Mouse (Mus musculus): ENCODE results near the gene Cyfip2. TPM values are rescaled to one million over a fixed set of nuclear protein-coding genes. Genes with fewer than 3 reads are reported as not detected.

Gene Cyfip2
- polyA plus RNA-seq, 2 experiments, result 6.5 to 7.8 TPM

DNA sequence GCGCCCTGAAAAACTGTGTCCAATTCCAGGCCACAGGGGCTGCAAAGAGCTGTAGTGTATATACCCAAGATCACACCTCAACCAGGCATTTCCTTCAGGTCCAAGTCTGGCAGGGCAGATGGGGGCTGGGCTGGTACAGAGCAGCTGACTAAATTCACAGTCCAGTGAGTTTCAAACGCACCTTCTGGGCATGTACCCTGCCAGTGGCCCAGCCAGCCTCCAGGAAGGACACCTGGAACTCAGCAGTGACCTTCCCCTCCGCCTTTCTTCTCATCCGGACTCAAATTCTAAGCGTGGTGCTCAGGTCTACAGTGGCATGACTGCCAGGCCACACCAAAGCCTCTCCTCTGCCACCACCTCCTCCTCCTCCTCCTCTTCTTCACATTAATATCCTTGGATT lies 19.2 kb downstream of the Cyfip2 start:
- ATAC-seq (ENCODE audit: low FRiP score, low read depth), result no peak

DNA sequence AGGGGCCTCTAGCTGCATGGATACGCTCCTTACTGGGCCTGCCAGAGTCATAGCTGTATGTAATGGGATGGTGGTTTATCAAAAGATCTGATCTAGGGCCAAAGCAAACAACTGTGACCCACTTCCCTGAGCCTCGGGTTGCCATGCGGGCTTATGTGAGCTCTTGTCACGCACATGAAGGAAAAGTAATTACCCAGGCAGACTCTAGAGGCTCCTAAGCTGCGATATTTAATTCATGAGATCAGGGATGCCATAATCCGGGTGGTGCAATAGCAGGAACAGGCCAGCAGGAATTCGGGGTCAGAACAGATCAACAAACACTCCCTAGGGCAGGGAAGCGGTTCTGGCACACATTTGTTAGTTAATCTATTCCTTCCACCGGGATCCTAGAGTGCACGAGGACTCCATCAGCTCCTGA lies 21.7 kb downstream of the Cyfip2 start:
- Histone ChIP-seq H3K27ac (replicated peaks; ENCODE audit: low read depth, low read length) (no peak overlapping the region), H3K4me1 (ENCODE audit: control insufficient read depth, insufficient read depth, low read length) (no peaks in the 10 kb centered on the region), H3K4me3 (replicated peaks; ENCODE audit: low read length) (no peak overlapping the region), H3K4me2 (replicated peaks; ENCODE audit: low read depth, low read length, severe bottlenecking) (no peak overlapping the region), H3K9ac (ENCODE audit: low read depth, low read length, severe bottlenecking) (no peak overlapping the region), H3K9me3 (ENCODE audit: control insufficient read depth, low read length) (no peaks in the 10 kb centered on the region), H3K36me3 (ENCODE audit: control insufficient read depth, insufficient read depth, low read length) (peaks cover 5% of the 10 kb centered on the region; the same call in 1 of the 2 replicates), H3K27me3 (ENCODE audit: control insufficient read depth, insufficient read depth, low read length) (no peaks in the 10 kb centered on the region)
- 43% methylated on average over 10 of the region's 10 CpGs for WGBS
- no peak for TF ChIP-seq POLR2A (IDR thresholded peaks at IDR 0.05; ENCODE audit: borderline replicate concordance, extremely low read depth, insufficient read depth, insufficient read length)
- DNase-seq (ENCODE audit: low spot score) (no peak), ATAC-seq (ENCODE audit: low FRiP score, low read depth) (0 out of 2 replicates have a peak, but pooled peaks have one; percentile 11)

More for the DNA sequence above, 19.2 kb downstream of the Cyfip2 start:
- H3K27ac ChIP-seq (replicated peaks; ENCODE audit: low read depth, low read length), result no peak overlapping the region
- H3K4me3 ChIP-seq (replicated peaks; ENCODE audit: low read length), result no peak overlapping the region
- H3K4me1 ChIP-seq (ENCODE audit: control insufficient read depth, insufficient read depth, low read length), result no peaks in the 10 kb centered on the region
- H3K27me3 ChIP-seq (ENCODE audit: control insufficient read depth, insufficient read depth, low read length), result no peaks in the 10 kb centered on the region
- DNase-seq (ENCODE audit: low spot score), result no peak
- no peak overlapping the region for H3K4me2 ChIP-seq (replicated peaks; ENCODE audit: low read depth, low read length, severe bottlenecking)
- no peak for TF ChIP-seq POLR2A (IDR thresholded peaks at IDR 0.05; ENCODE audit: borderline replicate concordance, extremely low read depth, insufficient read depth, insufficient read length)
- peaks cover 5% of the 10 kb centered on the region; the same call in 1 of the 2 replicates for H3K36me3 ChIP-seq (ENCODE audit: control insufficient read depth, insufficient read depth, low read length)
- 85% methylated on average over 5 of the region's 5 CpGs for WGBS
- H3K9ac ChIP-seq (ENCODE audit: low read depth, low read length, severe bottlenecking), result no peak overlapping the region
- no peaks in the 10 kb centered on the region for H3K9me3 ChIP-seq (ENCODE audit: control insufficient read depth, low read length)

DNA sequence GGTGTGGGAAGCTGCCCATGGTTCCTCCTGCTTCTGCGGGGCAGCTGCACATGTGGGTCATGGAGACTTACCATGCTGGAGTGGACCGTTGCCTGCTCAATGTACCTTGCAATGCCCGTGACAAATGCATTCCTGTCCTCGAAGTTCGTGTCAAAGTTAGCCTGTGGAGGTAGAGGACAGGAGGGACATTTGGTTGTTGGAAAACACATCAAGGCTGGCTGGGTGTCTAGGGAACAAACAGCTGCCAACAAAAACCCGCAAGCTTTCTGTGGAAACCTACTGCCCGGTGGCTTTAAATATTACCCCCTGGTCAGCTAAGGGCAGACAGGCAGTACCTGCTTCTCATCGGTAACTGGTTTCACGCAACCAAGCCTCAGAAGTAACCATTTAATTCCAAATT lies 23.1 kb downstream of the Cyfip2 start:
- H3K4me3 ChIP-seq (replicated peaks; ENCODE audit: low read length), result no peak overlapping the region
- DNase-seq (ENCODE audit: low spot score) (no peak), ATAC-seq (ENCODE audit: low FRiP score, low read depth) (no peak)
- no peak overlapping the region for H3K9ac ChIP-seq (ENCODE audit: low read depth, low read length, severe bottlenecking)
- no peak for TF ChIP-seq POLR2A (IDR thresholded peaks at IDR 0.05; ENCODE audit: borderline replicate concordance, extremely low read depth, insufficient read depth, insufficient read length)
- no peak overlapping the region for H3K4me2 ChIP-seq (replicated peaks; ENCODE audit: low read depth, low read length, severe bottlenecking)
- no peak overlapping the region for H3K27ac ChIP-seq (replicated peaks; ENCODE audit: low read depth, low read length)
- no peaks in the 10 kb centered on the region for H3K9me3 ChIP-seq (ENCODE audit: control insufficient read depth, low read length)
- WGBS, result 80% methylated on average over 9 of the region's 9 CpGs
- H3K36me3 ChIP-seq (ENCODE audit: control insufficient read depth, insufficient read depth, low read length), result peaks cover 6% of the 10 kb centered on the region; the same call in 1 of the 2 replicates
- H3K27me3 ChIP-seq (ENCODE audit: control insufficient read depth, insufficient read depth, low read length), result no peaks in the 10 kb centered on the region
- H3K4me1 ChIP-seq (ENCODE audit: control insufficient read depth, insufficient read depth, low read length), result no peaks in the 10 kb centered on the region

DNA sequence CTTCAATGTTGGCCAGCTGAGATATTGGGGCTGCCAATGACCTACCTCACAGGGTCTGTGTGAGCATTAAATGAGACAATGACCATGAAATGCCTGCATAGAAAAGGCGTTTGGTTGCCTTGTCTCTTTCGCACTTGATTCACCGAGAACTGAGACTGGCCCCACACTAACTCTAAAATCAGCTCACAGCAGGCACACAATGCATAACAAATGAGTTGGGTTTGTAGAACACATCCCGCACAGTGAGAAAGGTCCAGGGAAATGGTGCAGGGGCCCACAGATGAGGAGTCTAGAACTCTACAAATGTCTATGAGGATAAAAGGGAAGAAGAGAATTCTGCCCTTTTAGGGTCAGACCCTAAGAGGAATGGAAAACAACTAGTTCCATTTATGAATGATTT lies 23.6 kb downstream of the Cyfip2 start:
- no peaks in the 10 kb centered on the region for H3K9me3 ChIP-seq (ENCODE audit: control insufficient read depth, low read length)
- ATAC-seq (ENCODE audit: low FRiP score, low read depth), result no peak
- H3K36me3 ChIP-seq (ENCODE audit: control insufficient read depth, insufficient read depth, low read length), result peaks cover 11% of the 10 kb centered on the region; the same call in 1 of the 2 replicates
- H3K4me2 ChIP-seq (replicated peaks; ENCODE audit: low read depth, low read length, severe bottlenecking), result no peak overlapping the region
- no peak for TF ChIP-seq POLR2A (IDR thresholded peaks at IDR 0.05; ENCODE audit: borderline replicate concordance, extremely low read depth, insufficient read depth, insufficient read length)
- DNase-seq (ENCODE audit: low spot score), result no peak
- no peak overlapping the region for H3K9ac ChIP-seq (ENCODE audit: low read depth, low read length, severe bottlenecking)
- H3K4me3 ChIP-seq (replicated peaks; ENCODE audit: low read length), result no peak overlapping the region
- no peaks in the 10 kb centered on the region for H3K4me1 ChIP-seq (ENCODE audit: control insufficient read depth, insufficient read depth, low read length)
- H3K27me3 ChIP-seq (ENCODE audit: control insufficient read depth, insufficient read depth, low read length), result no peaks in the 10 kb centered on the region
- 78% methylated on average over 4 of the region's 4 CpGs for WGBS
- H3K27ac ChIP-seq (replicated peaks; ENCODE audit: low read depth, low read length), result no peak overlapping the region

DNA sequence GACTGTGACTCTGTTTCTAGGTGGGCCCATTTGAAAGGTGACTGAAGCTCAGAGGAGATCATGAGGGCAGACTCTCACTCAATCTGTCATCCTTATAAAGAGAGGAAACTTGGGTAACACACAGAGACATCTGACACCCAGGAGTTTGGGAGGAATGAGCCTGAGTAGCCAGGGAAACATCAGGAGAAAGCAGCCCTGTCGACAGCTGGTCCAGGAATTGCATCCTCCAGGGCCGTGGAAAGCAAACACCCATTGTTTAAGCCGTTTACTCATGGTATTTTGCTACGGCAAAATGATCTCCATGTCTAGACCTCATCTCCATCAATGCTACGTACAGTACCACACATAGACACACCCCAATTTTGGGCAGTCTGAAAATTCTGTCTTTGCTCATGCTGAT lies 24.6 kb downstream of the Cyfip2 start:
- WGBS, result 76% methylated on average over 5 of the region's 5 CpGs
- ATAC-seq (ENCODE audit: low FRiP score, low read depth) (peak; percentile 67; the same call in 1 of the 2 replicates), DNase-seq (ENCODE audit: low spot score) (no peak)
- Histone ChIP-seq H3K27ac (replicated peaks; ENCODE audit: low read depth, low read length) (no peak overlapping the region), H3K4me1 (ENCODE audit: control insufficient read depth, insufficient read depth, low read length) (no peaks in the 10 kb centered on the region), H3K4me3 (replicated peaks; ENCODE audit: low read length) (no peak overlapping the region), H3K36me3 (ENCODE audit: control insufficient read depth, insufficient read depth, low read length) (peaks cover 13% of the 10 kb centered on the region; the same call in 1 of the 2 replicates), H3K9ac (ENCODE audit: low read depth, low read length, severe bottlenecking) (no peak overlapping the region), H3K27me3 (ENCODE audit: control insufficient read depth, insufficient read depth, low read length) (no peaks in the 10 kb centered on the region), H3K4me2 (replicated peaks; ENCODE audit: low read depth, low read length, severe bottlenecking) (no peak overlapping the region), H3K9me3 (ENCODE audit: control insufficient read depth, low read length) (no peaks in the 10 kb centered on the region)
- TF ChIP-seq POLR2A (IDR thresholded peaks at IDR 0.05; ENCODE audit: borderline replicate concordance, extremely low read depth, insufficient read depth, insufficient read length), result no peak

- Histone ChIP-seq H3K9me3 (ENCODE audit: control insufficient read depth, low read length) (no peaks in the 10 kb centered on the region), H3K27ac (replicated peaks; ENCODE audit: low read depth, low read length) (no peak overlapping the region), H3K9ac (ENCODE audit: low read depth, low read length, severe bottlenecking) (no peak overlapping the region), H3K4me2 (replicated peaks; ENCODE audit: low read depth, low read length, severe bottlenecking) (no peak overlapping the region), H3K4me1 (ENCODE audit: control insufficient read depth, insufficient read depth, low read length) (no peaks in the 10 kb centered on the region), H3K36me3 (ENCODE audit: control insufficient read depth, insufficient read depth, low read length) (peaks cover 16% of the 10 kb centered on the region; the same call in 1 of the 2 replicates), H3K27me3 (ENCODE audit: control insufficient read depth, insufficient read depth, low read length) (no peaks in the 10 kb centered on the region), H3K4me3 (replicated peaks; ENCODE audit: low read length) (no peak overlapping the region)
- ATAC-seq (ENCODE audit: low FRiP score, low read depth) (no peak), DNase-seq (ENCODE audit: low spot score) (no peak)
- TF ChIP-seq POLR2A (IDR thresholded peaks at IDR 0.05; ENCODE audit: borderline replicate concordance, extremely low read depth, insufficient read depth, insufficient read length), result no peak
- 47% methylated on average over 6 of the region's 6 CpGs for WGBS
Measured at GRCm38 (mm10) chr11:46286803-46287202, 25.9 kb downstream of the Cyfip2 start.
